Mouse (Mus musculus) midbrain, embryonic 15.5 days (tissue): ENCODE data around the gene Pde3b. TPM values are rescaled to one million over a fixed set of nuclear protein-coding genes. Genes with fewer than 3 reads are reported as not detected.
"Not testable (repeated sequence)": the region's sequence is repeated elsewhere in the genome, so short reads cannot be mapped to it uniquely, and the experiment has no call there.

ENCODE experiments used
- ATAC-seq: fragments of 200-750 bp; cut with Nextera tagmentation; replicated peaks from 2 replicates; pipeline ENCODE4 v1.8.0; 2017; ENCODE audit warnings: moderate TSS enrichment
- H3K27ac ChIP-seq: fragments of 300-500 bp; sonication (generic); 2 replicates; pipeline ENCODE4 v1.5.1; 2015; ENCODE audit warnings: mild to moderate bottlenecking, inconsistent platforms
- H3K27me3 ChIP-seq: fragments of 300-500 bp; sonication (generic); replicated peaks from 2 replicates; pipeline ENCODE4 v1.6.1; 2015; ENCODE audit warnings: inconsistent platforms
- H3K36me3 ChIP-seq: fragments of 300-500 bp; sonication (generic); replicated peaks from 2 replicates; pipeline ENCODE4 v1.6.1; 2015; ENCODE audit warnings: inconsistent platforms
- H3K4me1 ChIP-seq: fragments of 300-500 bp; sonication (generic); 2 replicates; pipeline ENCODE4 v1.6.1; 2015; ENCODE audit warnings: inconsistent platforms
- H3K4me2 ChIP-seq: fragments of 300-500 bp; sonication (generic); 2 replicates; pipeline ENCODE4 v1.6.1; 2015; ENCODE audit warnings: inconsistent platforms, mild to moderate bottlenecking, moderate library complexity
- H3K4me3 ChIP-seq: fragments of 300-500 bp; sonication (generic); 2 replicates; pipeline ENCODE4 v1.5.1; 2015; ENCODE audit warnings: mild to moderate bottlenecking, inconsistent platforms
- H3K9ac ChIP-seq: fragments of 300-500 bp; sonication (generic); 2 replicates; pipeline ENCODE4 v1.6.1; 2015; ENCODE audit warnings: mild to moderate bottlenecking, inconsistent platforms
- H3K9me3 ChIP-seq: fragments of 300-500 bp; sonication (generic); 2 replicates; pipeline ENCODE4 v1.6.1; 2016; ENCODE audit warnings: inconsistent platforms
- WGBS: fragments of 180-500 bp; shearing (Covaris S2); methylation state at CpG from one replicate; pipeline ENCODE4 v1.1.7; 2015; ENCODE audit warnings: mixed read lengths; 5-methylcytosine and 5-hydroxymethylcytosine counted together
- polyA plus RNA-seq: library from polyadenylated mRNA; unstranded; fragments of >200 nt; fragmentation: Nextera tagmentation; extraction: Ambion mirVana; gene quantifications from 2 replicates; pipeline ENCODE4 v1.2.1, GENCODE M21; 2015

The Pde3b gene
- 3.9 and 4.3 TPM in 2 replicates for polyA plus RNA-seq

- peaks cover 20% of the 10 kb centered on the region for H3K4me1 ChIP-seq
- no peaks in the 10 kb centered on the region for H3K27me3 ChIP-seq
- under 1% methylated on average over 68 of the region's 70 CpGs for WGBS
- peak; percentile 91 for ATAC-seq
- peak within 1 kb of the TSS; percentile 97 for H3K27ac ChIP-seq
- H3K36me3 ChIP-seq = no peaks in the 10 kb centered on the region
- no peaks in the 10 kb centered on the region for H3K9me3 ChIP-seq
- H3K4me3 ChIP-seq = peak within 1 kb of the TSS; percentile 60
- peak within 1 kb of the TSS; percentile 91 for H3K9ac ChIP-seq
- peak within 1 kb of the TSS; percentile 78 for H3K4me2 ChIP-seq
These were observed at the start of gene Pde3b for GRCm38 (mm10) chr7:114414421-114415335. Pde3b (plus strand) TSS chr7:114415281.

GRCm38 (mm10) chr7:114402130-114402529 is 13.0 kb upstream of the Pde3b start:
- ATAC-seq = no peak
- H3K27ac ChIP-seq = no peak overlapping the region
- H3K4me1 ChIP-seq = no peaks in the 10 kb centered on the region
- no peak overlapping the region for H3K4me2 ChIP-seq
- H3K27me3 ChIP-seq = no peaks in the 10 kb centered on the region
- 90% methylated on average over 3 of the region's 3 CpGs for WGBS
- H3K9ac ChIP-seq = no peak overlapping the region
- H3K4me3 ChIP-seq = no peak overlapping the region
- H3K36me3 ChIP-seq = no peaks in the 10 kb centered on the region
- H3K9me3 ChIP-seq = no peaks in the 10 kb centered on the region

- no peaks in the 10 kb centered on the region for H3K9me3 ChIP-seq
These were observed 397 bp downstream of the Pde3b start for GRCm38 (mm10) chr7:114415336-114416020.

DNA sequence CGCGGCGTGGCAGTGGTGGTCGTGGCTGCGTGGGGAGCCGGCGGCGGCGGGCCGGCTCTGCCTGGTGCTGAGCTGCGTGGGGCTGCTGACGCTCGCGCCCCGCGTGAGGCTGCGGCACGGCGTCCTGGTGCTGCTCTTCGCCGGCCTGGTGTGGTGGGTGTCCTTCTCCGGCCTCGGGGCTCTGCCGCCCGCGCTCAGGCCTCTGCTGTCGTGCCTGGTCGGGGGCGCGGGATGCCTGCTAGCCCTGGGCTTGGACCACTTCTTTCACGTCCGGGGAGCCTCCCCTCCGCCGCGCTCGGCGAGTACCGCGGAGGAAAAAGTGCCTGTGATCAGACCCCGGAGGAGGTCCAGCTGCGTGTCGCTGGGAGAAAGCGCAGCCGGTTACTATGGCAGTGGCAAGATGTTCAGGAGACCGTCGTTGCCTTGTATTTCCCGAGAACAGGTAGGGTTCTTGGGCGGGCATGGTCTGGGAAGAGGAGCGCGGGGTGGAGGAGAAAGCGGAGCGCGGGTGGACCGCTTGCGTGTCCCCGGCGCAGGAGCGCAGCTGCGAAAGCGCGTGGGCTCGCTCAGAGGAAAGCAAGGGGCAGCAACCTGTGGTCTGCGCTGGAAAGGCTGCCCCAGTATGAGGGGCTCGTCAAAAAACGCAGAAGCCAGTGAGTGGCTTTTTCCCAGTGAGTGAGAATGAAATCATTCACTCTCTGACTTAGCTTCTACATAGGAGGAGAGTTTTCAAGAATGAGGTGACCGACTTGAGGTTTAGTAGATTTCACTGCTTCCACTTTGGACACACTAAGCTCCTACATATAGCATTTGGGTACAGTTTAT is 1.2 kb downstream of the Pde3b start:
- peak overlapping the region; percentile 60 for H3K4me3 ChIP-seq
- peak overlapping the region; percentile 78 for H3K4me2 ChIP-seq
- no peaks in the 10 kb centered on the region for H3K27me3 ChIP-seq
- no peaks in the 10 kb centered on the region for H3K9me3 ChIP-seq
- ATAC-seq = peak; percentile 73
- no peaks in the 10 kb centered on the region for H3K36me3 ChIP-seq
- under 1% methylated on average over 63 of the region's 66 CpGs for WGBS
- H3K4me1 ChIP-seq = peaks cover 20% of the 10 kb centered on the region
- H3K9ac ChIP-seq = peak overlapping the region; percentile 91
- H3K27ac ChIP-seq = peak overlapping the region; percentile 97

More at GRCm38 (mm10) chr7:114415336-114416020, 397 bp downstream of the Pde3b start:
- peaks cover 20% of the 10 kb centered on the region for H3K4me1 ChIP-seq
- H3K27me3 ChIP-seq = no peaks in the 10 kb centered on the region
- peak overlapping the region; percentile 60 for H3K4me3 ChIP-seq
- no peaks in the 10 kb centered on the region for H3K36me3 ChIP-seq
- under 1% methylated on average over 99 of the region's 103 CpGs for WGBS
- H3K9ac ChIP-seq = peak overlapping the region; percentile 91
- ATAC-seq = peak; percentile 84
- peak overlapping the region; percentile 97 for H3K27ac ChIP-seq
- peak overlapping the region; percentile 78 for H3K4me2 ChIP-seq

- H3K9me3 ChIP-seq, H3K4me3 ChIP-seq, H3K4me2 ChIP-seq, H3K9ac ChIP-seq, H3K27me3 ChIP-seq, ATAC-seq, H3K36me3 ChIP-seq, H3K27ac ChIP-seq: not testable (repeated sequence)
- peaks cover 19% of the 10 kb centered on the region for H3K4me1 ChIP-seq
- WGBS = 71% methylated on average over 3 of the region's 3 CpGs
These were observed 4.2 kb downstream of the Pde3b start for GRCm38 (mm10) chr7:114419331-114419730.

DNA sequence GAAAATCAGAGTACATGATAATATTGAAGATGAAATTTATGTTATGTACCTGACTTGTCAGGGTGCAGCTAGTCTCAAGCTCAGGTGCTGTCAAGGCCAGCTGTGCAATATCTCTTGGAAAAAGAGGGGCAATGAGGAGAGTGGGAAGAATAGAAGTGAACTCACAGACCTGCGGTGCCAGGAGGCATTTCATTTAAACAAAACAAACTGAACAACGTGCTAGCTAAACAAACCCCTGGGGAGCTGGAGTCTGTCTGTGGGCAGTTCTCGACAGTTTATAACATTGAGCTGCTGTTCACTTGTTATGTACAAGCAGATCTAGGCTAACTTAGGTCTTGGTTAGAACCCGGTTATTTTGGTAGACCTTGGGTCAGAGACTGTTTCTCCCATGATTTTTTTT is 5.8 kb downstream of the Pde3b start:
- Histone ChIP-seq H3K4me2 (no peak overlapping the region), H3K9me3 (no peaks in the 10 kb centered on the region), H3K27me3 (no peaks in the 10 kb centered on the region), H3K4me3 (no peak overlapping the region), H3K27ac (no peak overlapping the region), H3K36me3 (no peaks in the 10 kb centered on the region), H3K4me1 (peaks cover 14% of the 10 kb centered on the region), H3K9ac (no peak overlapping the region)
- 53% methylated on average over 4 of the region's 4 CpGs for WGBS
- no peak for ATAC-seq

DNA sequence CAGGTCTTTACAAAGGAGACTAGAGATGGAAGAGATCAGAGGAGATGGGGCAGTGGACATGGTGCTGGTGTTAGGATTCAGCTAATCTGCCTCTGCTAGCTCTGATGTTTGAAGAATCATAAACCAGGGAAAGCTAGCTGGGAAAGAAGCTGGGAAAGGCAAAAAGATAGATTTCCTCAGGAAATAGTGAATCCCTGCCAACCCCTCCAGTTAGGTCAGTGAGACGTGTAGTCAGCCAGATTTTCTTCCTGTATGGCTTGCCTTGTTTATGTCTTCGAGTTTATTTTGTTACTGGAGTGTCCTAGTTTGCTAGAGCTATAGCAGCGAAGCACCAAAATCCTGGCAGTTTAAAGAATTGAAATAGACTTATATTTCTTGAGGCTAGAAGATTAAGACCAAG is 7.1 kb downstream of the Pde3b start:
- Histone ChIP-seq H3K27ac (no peak overlapping the region), H3K4me3 (no peak overlapping the region), H3K4me1 (peaks cover 8% of the 10 kb centered on the region), H3K27me3 (no peaks in the 10 kb centered on the region), H3K36me3 (no peaks in the 10 kb centered on the region), H3K9ac (no peak overlapping the region), H3K4me2 (no peak overlapping the region), H3K9me3 (no peaks in the 10 kb centered on the region)
- 83% methylated on average over 3 of the region's 3 CpGs for WGBS
- ATAC-seq = no peak

DNA sequence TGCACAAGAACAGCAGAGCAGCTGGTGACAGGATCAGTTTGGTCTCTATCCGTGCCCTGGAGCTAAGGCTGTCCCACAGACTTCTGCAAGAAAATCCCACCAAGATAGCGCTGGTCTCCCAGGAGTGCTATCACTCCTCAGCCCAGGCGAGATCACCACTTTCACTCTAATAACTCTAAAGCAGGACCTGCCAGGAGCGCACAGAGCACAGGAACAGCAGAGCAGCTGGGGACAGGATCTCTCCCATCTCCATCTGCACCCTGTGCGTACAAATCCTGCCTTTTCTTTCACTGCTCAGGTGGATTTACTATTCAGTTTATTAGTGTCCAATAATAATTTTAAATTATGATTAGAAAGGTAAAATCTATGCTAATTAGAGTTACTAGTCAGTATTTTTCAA is 14.7 kb downstream of the Pde3b start:
- 89% methylated on average over 5 of the region's 5 CpGs for WGBS
- H3K36me3 ChIP-seq = no peaks in the 10 kb centered on the region
- H3K27ac ChIP-seq = no peak overlapping the region
- H3K4me2 ChIP-seq = no peak overlapping the region
- H3K4me3 ChIP-seq = no peak overlapping the region
- no peak for ATAC-seq
- no peaks in the 10 kb centered on the region for H3K4me1 ChIP-seq
- H3K9ac ChIP-seq = no peak overlapping the region
- H3K9me3 ChIP-seq = no peaks in the 10 kb centered on the region
- H3K27me3 ChIP-seq = no peaks in the 10 kb centered on the region

GRCm38 (mm10) chr7:114431966-114432365 is 16.9 kb downstream of the Pde3b start:
- Histone ChIP-seq H3K27ac (no peak overlapping the region), H3K36me3 (no peaks in the 10 kb centered on the region), H3K9ac (no peak overlapping the region), H3K4me3 (no peak overlapping the region), H3K27me3 (no peaks in the 10 kb centered on the region), H3K4me1 (no peaks in the 10 kb centered on the region), H3K9me3 (no peaks in the 10 kb centered on the region), H3K4me2 (no peak overlapping the region)
- ATAC-seq = no peak
- WGBS = 45% methylated on average over 4 of the region's 4 CpGs

DNA sequence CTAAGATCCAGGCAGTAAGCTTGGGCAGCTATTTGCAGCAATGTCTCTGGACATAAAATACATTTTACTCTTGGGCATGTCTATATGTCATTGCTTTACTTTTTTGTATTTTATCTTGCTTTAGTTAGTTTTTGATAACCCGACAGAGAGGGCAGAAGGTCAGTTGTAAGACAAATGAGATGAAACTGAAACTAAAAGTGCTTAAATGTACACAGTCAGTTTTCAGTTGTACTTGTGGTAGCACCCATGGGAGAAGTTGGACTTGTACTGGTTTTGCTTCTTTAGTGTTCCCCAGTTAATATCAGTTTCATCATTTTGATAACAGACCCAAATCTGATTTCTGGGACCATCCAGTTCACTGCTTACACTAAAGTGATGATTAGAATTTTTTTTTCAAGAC is 24.6 kb downstream of the Pde3b start:
- H3K4me2 ChIP-seq = no peak overlapping the region
- 98% methylated on average over 1 of the region's 1 CpGs for WGBS

DNA sequence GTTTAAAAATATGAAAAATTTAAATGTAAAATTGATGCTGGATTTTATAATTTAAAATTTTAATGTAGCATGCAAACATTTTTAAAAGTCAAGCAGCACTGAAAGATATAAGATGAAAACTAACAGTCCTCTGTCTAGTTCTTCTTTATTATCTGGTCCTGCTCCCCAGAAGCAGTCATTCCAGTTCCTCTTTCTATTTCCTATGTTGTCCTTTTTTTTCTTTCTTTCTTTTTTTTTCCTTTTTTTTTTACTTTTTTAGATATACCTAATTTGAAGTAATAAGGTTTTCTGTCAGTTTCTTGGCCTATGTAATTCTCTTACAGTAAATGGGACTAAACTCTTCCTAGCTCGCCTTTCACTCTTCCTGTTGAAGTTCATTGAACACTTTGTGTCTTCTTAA is 25.4 kb downstream of the Pde3b start:
- no peaks in the 10 kb centered on the region for H3K36me3 ChIP-seq
- no peaks in the 10 kb centered on the region for H3K4me1 ChIP-seq
- no peaks in the 10 kb centered on the region for H3K9me3 ChIP-seq
- no peak overlapping the region for H3K4me2 ChIP-seq
- no peaks in the 10 kb centered on the region for H3K27me3 ChIP-seq
- 94% methylated on average over 1 of the region's 1 CpGs for WGBS
- ATAC-seq = no peak
- no peak overlapping the region for H3K4me3 ChIP-seq
- H3K9ac ChIP-seq = no peak overlapping the region
- H3K27ac ChIP-seq = no peak overlapping the region

More for the DNA sequence above, 24.6 kb downstream of the Pde3b start:
- Histone ChIP-seq H3K4me1 (no peaks in the 10 kb centered on the region), H3K4me3 (no peak overlapping the region), H3K27ac (no peak overlapping the region), H3K9ac (no peak overlapping the region), H3K27me3 (no peaks in the 10 kb centered on the region), H3K9me3 (no peaks in the 10 kb centered on the region), H3K36me3 (no peaks in the 10 kb centered on the region)
- ATAC-seq = no peak

DNA sequence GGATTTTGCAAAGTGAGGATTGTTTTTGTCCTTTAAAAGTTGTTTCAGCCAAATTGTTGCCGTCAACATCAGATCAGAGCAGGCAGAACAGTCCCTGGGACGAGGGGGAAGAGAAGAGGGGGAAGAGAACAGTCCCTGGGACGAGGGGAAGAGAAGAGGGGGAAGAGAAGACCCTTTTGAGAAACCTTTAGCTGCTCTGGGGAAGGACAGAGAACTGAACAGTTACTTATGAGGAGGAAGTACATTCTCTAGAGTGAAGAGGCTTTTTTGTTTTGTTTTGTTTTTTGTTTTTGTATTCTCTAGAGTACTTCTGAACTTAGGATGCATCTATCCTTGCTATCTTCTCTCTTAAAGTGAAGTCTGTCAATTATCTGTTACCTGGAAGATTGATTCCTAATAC is 37.8 kb downstream of the Pde3b start:
- Histone ChIP-seq H3K27me3 (no peaks in the 10 kb centered on the region), H3K4me3 (no peak overlapping the region), H3K4me1 (no peaks in the 10 kb centered on the region), H3K9me3 (no peaks in the 10 kb centered on the region), H3K4me2 (no peak overlapping the region), H3K36me3 (no peaks in the 10 kb centered on the region), H3K27ac (no peak overlapping the region), H3K9ac (no peak overlapping the region)
- 64% methylated on average over 3 of the region's 3 CpGs for WGBS
- no peak for ATAC-seq
